Mouse (Mus musculus): ENCODE data around the gene Fbxl18. TPM values are rescaled to one million over a fixed set of nuclear protein-coding genes. Genes with fewer than 3 reads are reported as not detected.
A peak's percentile ranks its signal among the peaks of the same experiment; 100 is the strongest.

Gene Fbxl18
- polyA plus RNA-seq, 1 experiment from 2014 or later: 27.7 TPM

GRCm38 (mm10) chr5:142826131-142826530 is 69.1 kb downstream of the Fbxl18 start:
- ATAC-seq (ENCODE audit: low FRiP score, low read depth): no peak
- Histone ChIP-seq H3K9ac (replicated peaks) (no peak overlapping the region), H3K36me3 (no peaks in the 10 kb centered on the region), H3K27me3 (peaks cover 10% of the 10 kb centered on the region; the same call in 1 of the 2 replicates), H3K4me2 (replicated peaks) (no peak overlapping the region), H3K4me1 (peaks cover 36% of the 10 kb centered on the region), H3K9me3 (no peaks in the 10 kb centered on the region), H3K27ac (replicated peaks) (no peak overlapping the region), H3K4me3 (no peak overlapping the region)
- WGBS: 81% methylated on average over 4 of the region's 4 CpGs

GRCm38 (mm10) chr5:142825665-142826064 is 69.6 kb downstream of the Fbxl18 start:
- WGBS: 73% methylated on average over 5 of the region's 5 CpGs
- no peak overlapping the region for H3K4me2 ChIP-seq (replicated peaks)
- peaks cover 36% of the 10 kb centered on the region for H3K4me1 ChIP-seq
- H3K27me3 ChIP-seq: peaks cover 10% of the 10 kb centered on the region; the same call in 1 of the 2 replicates
- no peaks in the 10 kb centered on the region for H3K36me3 ChIP-seq
- no peak overlapping the region for H3K27ac ChIP-seq (replicated peaks)
- no peak for ATAC-seq (ENCODE audit: low FRiP score, low read depth)
- no peaks in the 10 kb centered on the region for H3K9me3 ChIP-seq
- H3K9ac ChIP-seq (replicated peaks): no peak overlapping the region
- H3K4me3 ChIP-seq: no peak overlapping the region

- WGBS: 27% methylated on average over 6 of the region's 6 CpGs
- H3K4me2 ChIP-seq (replicated peaks): peak overlapping the region; percentile 88
- H3K4me3 ChIP-seq: peak overlapping the region; percentile 90
- peak overlapping the region; percentile 99; the same call in 1 of the 2 replicates for H3K9ac ChIP-seq (replicated peaks)
- peaks cover 36% of the 10 kb centered on the region for H3K4me1 ChIP-seq
- no peaks in the 10 kb centered on the region for H3K9me3 ChIP-seq
- no peaks in the 10 kb centered on the region for H3K36me3 ChIP-seq
- H3K27ac ChIP-seq (replicated peaks): peak overlapping the region; percentile 100
- peaks cover 10% of the 10 kb centered on the region; the same call in 1 of the 2 replicates for H3K27me3 ChIP-seq
- ATAC-seq (ENCODE audit: low FRiP score, low read depth): no peak
These were observed 71.1 kb downstream of the Fbxl18 start for GRCm38 (mm10) chr5:142824091-142824490.

GRCm38 (mm10) chr5:142823096-142824062 is 71.8 kb downstream of the Fbxl18 start:
- peak overlapping the region; percentile 100 for H3K27ac ChIP-seq (replicated peaks)
- H3K27me3 ChIP-seq: peaks cover 10% of the 10 kb centered on the region; the same call in 1 of the 2 replicates
- H3K4me1 ChIP-seq: peaks cover 36% of the 10 kb centered on the region
- 5% methylated on average over 31 of the region's 31 CpGs for WGBS
- H3K4me3 ChIP-seq: peak overlapping the region; percentile 90
- peak; percentile 59 for ATAC-seq (ENCODE audit: low FRiP score, low read depth)
- H3K9ac ChIP-seq (replicated peaks): peak overlapping the region; percentile 99
- no peaks in the 10 kb centered on the region for H3K36me3 ChIP-seq
- peak overlapping the region; percentile 88 for H3K4me2 ChIP-seq (replicated peaks)
- H3K9me3 ChIP-seq: no peaks in the 10 kb centered on the region

- peaks cover 10% of the 10 kb centered on the region; the same call in 1 of the 2 replicates for H3K27me3 ChIP-seq
- H3K36me3 ChIP-seq: no peaks in the 10 kb centered on the region
- peak overlapping the region; percentile 88 for H3K4me2 ChIP-seq (replicated peaks)
- peak overlapping the region; percentile 100 for H3K27ac ChIP-seq (replicated peaks)
- no peak for ATAC-seq (ENCODE audit: low FRiP score, low read depth)
- H3K4me1 ChIP-seq: peaks cover 36% of the 10 kb centered on the region
- no peaks in the 10 kb centered on the region for H3K9me3 ChIP-seq
- peak overlapping the region; percentile 99 for H3K9ac ChIP-seq (replicated peaks)
- WGBS: 1% methylated on average over 36 of the region's 36 CpGs
- peak overlapping the region; percentile 90 for H3K4me3 ChIP-seq
These were observed 72.7 kb downstream of the Fbxl18 start for GRCm38 (mm10) chr5:142822286-142823095.

GRCm38 (mm10) chr5:142821974-142822285 is 73.3 kb downstream of the Fbxl18 start:
- Histone ChIP-seq H3K27me3 (peaks cover 10% of the 10 kb centered on the region; the same call in 1 of the 2 replicates), H3K27ac (replicated peaks) (peak overlapping the region; percentile 100), H3K9ac (replicated peaks) (peak overlapping the region; percentile 99), H3K36me3 (no peaks in the 10 kb centered on the region), H3K4me3 (peak overlapping the region; percentile 90), H3K4me2 (replicated peaks) (peak overlapping the region; percentile 88), H3K4me1 (peaks cover 36% of the 10 kb centered on the region), H3K9me3 (no peaks in the 10 kb centered on the region)
- 1% methylated on average over 9 of the region's 9 CpGs for WGBS
- ATAC-seq (ENCODE audit: low FRiP score, low read depth): no peak

- Histone ChIP-seq H3K4me3 (peak overlapping the region; percentile 90), H3K27ac (replicated peaks) (peak overlapping the region; percentile 100), H3K36me3 (no peaks in the 10 kb centered on the region), H3K4me1 (peaks cover 36% of the 10 kb centered on the region), H3K9ac (replicated peaks) (peak overlapping the region; percentile 99), H3K27me3 (peaks cover 10% of the 10 kb centered on the region; the same call in 1 of the 2 replicates), H3K4me2 (replicated peaks) (peak overlapping the region; percentile 88), H3K9me3 (no peaks in the 10 kb centered on the region)
- WGBS: under 1% methylated on average over 36 of the region's 36 CpGs
- no peak for ATAC-seq (ENCODE audit: low FRiP score, low read depth)
These were observed 73.8 kb downstream of the Fbxl18 start for GRCm38 (mm10) chr5:142821266-142821973.

GRCm38 (mm10) chr5:142820276-142821265 is 74.7 kb downstream of the Fbxl18 start:
- under 1% methylated on average over 52 of the region's 53 CpGs for WGBS
- peak overlapping the region; percentile 99 for H3K9ac ChIP-seq (replicated peaks)
- H3K27ac ChIP-seq (replicated peaks): peak overlapping the region; percentile 100
- no peaks in the 10 kb centered on the region for H3K36me3 ChIP-seq
- H3K9me3 ChIP-seq: no peaks in the 10 kb centered on the region
- peak overlapping the region; percentile 88 for H3K4me2 ChIP-seq (replicated peaks)
- peak overlapping the region; percentile 90 for H3K4me3 ChIP-seq
- peaks cover 34% of the 10 kb centered on the region for H3K4me1 ChIP-seq
- H3K27me3 ChIP-seq: 0 out of 2 replicates have a peak, but pooled peaks cover 2% of the 10 kb centered on the region
- ATAC-seq (ENCODE audit: low FRiP score, low read depth): no peak

- under 1% methylated on average over 36 of the region's 36 CpGs for WGBS
- Histone ChIP-seq H3K27me3 (no peaks in the 10 kb centered on the region), H3K4me3 (peak overlapping the region; percentile 90), H3K36me3 (0 out of 2 replicates have a peak, but pooled peaks cover 5% of the 10 kb centered on the region), H3K4me1 (peaks cover 25% of the 10 kb centered on the region), H3K4me2 (replicated peaks) (peak overlapping the region; percentile 88), H3K9ac (replicated peaks) (peak overlapping the region; percentile 99), H3K9me3 (no peaks in the 10 kb centered on the region), H3K27ac (replicated peaks) (peak overlapping the region; percentile 100)
- ATAC-seq (ENCODE audit: low FRiP score, low read depth): peak; percentile 28
These were observed 75.6 kb downstream of the Fbxl18 start for GRCm38 (mm10) chr5:142819385-142820275.
